Mouse (Mus musculus): ENCODE measurements around the gene Rpl18. TPM values are rescaled to one million over a fixed set of nuclear protein-coding genes. Genes with fewer than 3 reads are reported as not detected.

The Rpl18 gene
- total and polyA plus RNA-seq, 2 experiments from 2014 or later: 479 to 1,310 TPM

DNA sequence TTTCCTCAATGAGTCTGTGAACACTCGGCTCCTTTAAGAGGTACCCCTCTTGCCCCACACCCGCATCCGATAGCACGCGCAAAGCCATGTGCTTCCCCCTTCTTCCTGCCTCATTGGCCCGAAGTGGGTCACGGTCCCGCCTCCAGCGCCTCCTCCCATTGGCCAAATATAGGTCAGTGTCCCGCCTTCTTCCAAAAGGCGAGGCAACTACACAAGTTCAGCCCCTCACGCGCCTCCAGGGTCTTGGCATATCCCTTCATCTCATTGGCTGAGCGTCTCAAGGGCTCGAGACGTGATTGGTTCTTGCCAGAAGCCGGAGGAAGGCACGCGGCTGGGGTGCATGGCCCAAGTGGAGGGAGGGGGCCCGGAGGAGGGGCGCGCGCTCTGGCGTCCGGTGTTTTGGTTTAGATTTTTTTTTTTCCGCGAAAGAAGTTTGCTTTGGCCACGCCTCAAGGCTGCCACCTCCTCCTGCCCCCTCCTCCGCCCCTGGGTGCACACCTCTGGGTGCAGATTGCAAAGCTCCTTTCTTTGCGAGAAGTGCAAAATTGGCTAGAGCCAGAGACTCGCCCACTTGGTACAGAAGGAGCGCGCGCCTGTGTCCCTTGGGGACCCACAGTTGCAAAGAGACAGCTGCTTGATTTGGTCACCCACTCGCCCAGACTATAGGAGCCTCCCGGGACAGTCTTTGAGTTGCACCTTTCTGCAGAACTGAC, 10.4 kb upstream of the Rpl18 start, which contains the start of gene Dbp:
Gene Dbp (plus strand): TSS at position 359 of the 713 bp plus-strand sequence.
- H3K9ac ChIP-seq (replicated peaks; ENCODE audit: low read depth, low read length): peak within 1 kb of the TSS; percentile 92
- H3K4me2 ChIP-seq (ENCODE audit: low read depth, low read length): peak within 1 kb of the TSS; percentile 96
- no peaks in the 10 kb centered on the region for H3K9me3 ChIP-seq (replicated peaks; ENCODE audit: control insufficient read depth, low read length)
- ATAC-seq (ENCODE audit: insufficient read depth, low read depth) (peak; percentile 83), DNase-seq (ENCODE audit: low spot score) (peak; percentile 98)
- H3K27ac ChIP-seq (ENCODE audit: low read depth): peak within 1 kb of the TSS; percentile 98
- no peak for TF ChIP-seq CTCF (IDR thresholded peaks at IDR 0.05; ENCODE audit: low read depth)
- TF ChIP-seq EP300 (IDR thresholded peaks at IDR 0.05; ENCODE audit: low read depth): peak; percentile 89
- H3K36me3 ChIP-seq (replicated peaks; ENCODE audit: control insufficient read depth, insufficient read depth, low read length): peaks cover 7% of the 10 kb centered on the region; the same call in 1 of the 2 replicates
- peaks cover 31% of the 10 kb centered on the region for H3K4me1 ChIP-seq (ENCODE audit: control insufficient read depth, insufficient read depth)
- H3K27me3 ChIP-seq (ENCODE audit: control insufficient read depth, insufficient read depth, low read length): peaks cover 7% of the 10 kb centered on the region
- H3K4me3 ChIP-seq (ENCODE audit: low read depth, low read length): peak within 1 kb of the TSS; percentile 77
- under 1% methylated on average over 33 of the region's 36 CpGs for WGBS

DNA sequence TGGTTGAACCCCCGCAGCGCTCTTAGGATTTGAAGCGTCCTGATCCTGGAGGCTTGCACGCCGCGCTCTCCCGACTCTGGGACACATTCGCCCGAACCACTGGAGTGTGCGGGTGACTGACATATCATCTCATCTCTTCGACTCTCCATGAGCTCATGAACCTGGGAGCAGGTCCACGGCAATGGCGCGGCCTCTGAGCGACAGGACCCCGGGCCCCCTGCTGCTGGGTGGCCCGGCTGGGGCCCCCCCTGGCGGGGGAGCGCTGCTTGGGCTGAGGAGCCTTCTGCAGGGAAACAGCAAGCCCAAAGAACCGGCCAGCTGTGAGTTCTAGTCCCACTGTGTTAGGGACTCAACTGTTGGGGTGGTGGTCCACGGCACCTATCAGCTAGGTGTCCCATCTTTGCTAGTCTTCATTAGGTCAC, 9.8 kb upstream of the Rpl18 start:
- peaks cover 1% of the 10 kb centered on the region; the same call in 1 of the 2 replicates for H3K27me3 ChIP-seq (ENCODE audit: control insufficient read depth, insufficient read depth, low read length)
- peaks cover 12% of the 10 kb centered on the region for H3K36me3 ChIP-seq (replicated peaks; ENCODE audit: control insufficient read depth, insufficient read depth, low read length)
- WGBS: under 1% methylated on average over 21 of the region's 21 CpGs
- peak overlapping the region; percentile 96 for H3K4me2 ChIP-seq (ENCODE audit: low read depth, low read length)
- H3K9ac ChIP-seq (replicated peaks; ENCODE audit: low read depth, low read length): peak overlapping the region; percentile 92
- no peak for TF ChIP-seq CTCF (IDR thresholded peaks at IDR 0.05; ENCODE audit: low read depth)
- no peak for TF ChIP-seq EP300 (IDR thresholded peaks at IDR 0.05; ENCODE audit: low read depth)
- DNase-seq (ENCODE audit: low spot score) (no peak), ATAC-seq (ENCODE audit: insufficient read depth, low read depth) (no peak)
- no peaks in the 10 kb centered on the region for H3K9me3 ChIP-seq (replicated peaks; ENCODE audit: control insufficient read depth, low read length)
- peak overlapping the region; percentile 77 for H3K4me3 ChIP-seq (ENCODE audit: low read depth, low read length)
- H3K4me1 ChIP-seq (ENCODE audit: control insufficient read depth, insufficient read depth): peaks cover 25% of the 10 kb centered on the region
- H3K27ac ChIP-seq (ENCODE audit: low read depth): peak overlapping the region; percentile 98

DNA sequence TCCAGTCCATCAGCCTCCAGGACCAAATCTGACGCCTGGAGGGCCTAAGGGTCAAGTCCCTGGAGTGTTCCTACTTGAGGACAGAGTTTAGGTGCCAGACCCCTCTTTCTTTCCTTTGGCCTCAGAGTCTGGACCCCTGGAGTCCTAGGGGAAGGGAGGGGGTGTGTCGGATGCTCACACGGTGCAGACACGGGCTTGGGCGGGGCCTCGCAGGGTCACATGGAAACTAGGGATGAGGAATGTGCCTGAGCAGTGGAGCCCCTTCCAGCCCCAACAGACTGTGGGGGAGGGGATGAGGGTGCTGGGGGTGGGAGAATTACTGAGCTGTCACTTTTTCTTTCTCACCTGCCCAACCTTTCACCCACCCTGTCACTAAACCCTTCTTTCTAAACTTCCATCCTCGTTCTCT, 9.4 kb upstream of the Rpl18 start:
- TF ChIP-seq CTCF (IDR thresholded peaks at IDR 0.05; ENCODE audit: low read depth) (no peak), EP300 (IDR thresholded peaks at IDR 0.05; ENCODE audit: low read depth) (no peak)
- peak overlapping the region; percentile 98 for H3K27ac ChIP-seq (ENCODE audit: low read depth)
- no peaks in the 10 kb centered on the region for H3K9me3 ChIP-seq (replicated peaks; ENCODE audit: control insufficient read depth, low read length)
- H3K36me3 ChIP-seq (replicated peaks; ENCODE audit: control insufficient read depth, insufficient read depth, low read length): peaks cover 17% of the 10 kb centered on the region
- peak overlapping the region; percentile 92 for H3K9ac ChIP-seq (replicated peaks; ENCODE audit: low read depth, low read length)
- peak overlapping the region; percentile 96 for H3K4me2 ChIP-seq (ENCODE audit: low read depth, low read length)
- H3K4me1 ChIP-seq (ENCODE audit: control insufficient read depth, insufficient read depth): peaks cover 24% of the 10 kb centered on the region
- H3K4me3 ChIP-seq (ENCODE audit: low read depth, low read length): peak overlapping the region; percentile 77
- DNase-seq (ENCODE audit: low spot score) (peak; percentile 85), ATAC-seq (ENCODE audit: insufficient read depth, low read depth) (peak; percentile 10; the same call in 1 of the 2 replicates)
- WGBS: 2% methylated on average over 7 of the region's 7 CpGs
- no peaks in the 10 kb centered on the region for H3K27me3 ChIP-seq (ENCODE audit: control insufficient read depth, insufficient read depth, low read length)

DNA sequence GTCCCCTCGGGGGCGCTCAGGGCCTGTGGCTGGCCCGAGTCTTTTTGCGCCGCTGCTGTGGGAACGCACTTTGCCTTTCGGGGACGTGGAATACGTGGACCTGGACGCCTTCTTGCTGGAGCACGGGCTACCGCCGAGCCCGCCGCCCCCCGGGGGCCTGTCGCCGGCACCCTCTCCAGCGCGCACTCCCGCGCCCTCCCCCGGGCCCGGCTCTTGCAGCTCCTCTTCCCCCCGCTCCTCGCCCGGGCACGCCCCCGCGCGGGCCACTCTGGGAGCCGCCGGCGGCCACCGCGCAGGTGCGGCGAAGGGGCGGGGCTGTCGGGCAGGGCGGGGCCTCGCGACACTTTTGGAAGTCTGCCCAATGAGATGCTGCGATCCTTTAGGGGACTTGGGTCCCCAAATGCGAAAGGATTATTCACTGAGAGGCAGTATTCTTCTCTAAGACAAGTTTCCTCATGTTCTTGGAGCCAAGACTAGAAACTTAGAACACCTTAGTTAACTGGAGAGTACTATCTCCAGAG, 8.5 kb upstream of the Rpl18 start:
- TF ChIP-seq CTCF (IDR thresholded peaks at IDR 0.05; ENCODE audit: low read depth) (no peak), EP300 (IDR thresholded peaks at IDR 0.05; ENCODE audit: low read depth) (no peak)
- Histone ChIP-seq H3K4me3 (ENCODE audit: low read depth, low read length) (peak overlapping the region; percentile 77), H3K4me2 (ENCODE audit: low read depth, low read length) (peak overlapping the region; percentile 96), H3K27ac (ENCODE audit: low read depth) (peak overlapping the region; percentile 98), H3K9me3 (replicated peaks; ENCODE audit: control insufficient read depth, low read length) (no peaks in the 10 kb centered on the region), H3K9ac (replicated peaks; ENCODE audit: low read depth, low read length) (peak overlapping the region; percentile 92), H3K4me1 (ENCODE audit: control insufficient read depth, insufficient read depth) (peaks cover 24% of the 10 kb centered on the region), H3K27me3 (ENCODE audit: control insufficient read depth, insufficient read depth, low read length) (no peaks in the 10 kb centered on the region), H3K36me3 (replicated peaks; ENCODE audit: control insufficient read depth, insufficient read depth, low read length) (peaks cover 24% of the 10 kb centered on the region)
- under 1% methylated on average over 39 of the region's 45 CpGs for WGBS
- ATAC-seq (ENCODE audit: insufficient read depth, low read depth): peak; percentile 28
- DNase-seq (ENCODE audit: low spot score): peak; percentile 86

DNA sequence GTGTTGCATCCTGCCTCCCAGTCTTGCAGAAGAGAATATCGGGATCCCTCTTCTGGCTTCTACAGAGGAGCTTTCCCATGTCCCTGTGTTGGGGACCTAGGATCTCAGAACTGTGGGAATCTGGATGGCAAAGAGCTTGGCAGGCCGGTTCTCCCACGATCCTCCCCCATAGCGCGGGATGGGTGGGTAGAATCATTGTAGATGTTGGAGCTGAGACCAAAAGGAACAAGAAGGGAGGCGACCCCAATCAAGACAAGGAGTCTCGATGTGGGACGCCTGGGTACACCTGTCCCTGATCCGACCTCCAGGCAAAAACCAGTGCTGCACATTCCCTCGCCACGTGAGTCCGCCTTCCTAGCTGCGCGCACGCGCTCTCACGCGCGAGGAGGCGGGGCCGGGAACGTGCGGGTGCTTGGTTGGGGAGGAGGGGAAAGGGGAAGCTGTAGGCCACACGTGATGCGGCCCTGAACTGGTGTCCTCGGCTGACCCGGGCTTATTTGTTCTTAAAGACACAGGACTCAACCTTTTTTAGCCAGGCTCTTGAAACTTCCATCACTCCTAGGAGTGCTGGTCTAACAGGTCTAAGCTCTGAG, 7.8 kb upstream of the Rpl18 start:
- peak; percentile 52 for ATAC-seq (ENCODE audit: insufficient read depth, low read depth)
- Histone ChIP-seq H3K36me3 (replicated peaks; ENCODE audit: control insufficient read depth, insufficient read depth, low read length) (peaks cover 31% of the 10 kb centered on the region), H3K9me3 (replicated peaks; ENCODE audit: control insufficient read depth, low read length) (no peaks in the 10 kb centered on the region), H3K9ac (replicated peaks; ENCODE audit: low read depth, low read length) (peak overlapping the region; percentile 41), H3K4me1 (ENCODE audit: control insufficient read depth, insufficient read depth) (peaks cover 24% of the 10 kb centered on the region), H3K27me3 (ENCODE audit: control insufficient read depth, insufficient read depth, low read length) (no peaks in the 10 kb centered on the region), H3K4me2 (ENCODE audit: low read depth, low read length) (peak overlapping the region; percentile 96), H3K27ac (ENCODE audit: low read depth) (peak overlapping the region; percentile 98), H3K4me3 (ENCODE audit: low read depth, low read length) (peak overlapping the region; percentile 77)
- peak; percentile 95 for DNase-seq (ENCODE audit: low spot score)
- TF ChIP-seq CTCF (IDR thresholded peaks at IDR 0.05; ENCODE audit: low read depth) (no peak), EP300 (IDR thresholded peaks at IDR 0.05; ENCODE audit: low read depth) (peak; percentile 98)
- under 1% methylated on average over 27 of the region's 27 CpGs for WGBS
